8 mouse cellular contexts compared by ENCODE assay signal in the genomic region with DNA sequence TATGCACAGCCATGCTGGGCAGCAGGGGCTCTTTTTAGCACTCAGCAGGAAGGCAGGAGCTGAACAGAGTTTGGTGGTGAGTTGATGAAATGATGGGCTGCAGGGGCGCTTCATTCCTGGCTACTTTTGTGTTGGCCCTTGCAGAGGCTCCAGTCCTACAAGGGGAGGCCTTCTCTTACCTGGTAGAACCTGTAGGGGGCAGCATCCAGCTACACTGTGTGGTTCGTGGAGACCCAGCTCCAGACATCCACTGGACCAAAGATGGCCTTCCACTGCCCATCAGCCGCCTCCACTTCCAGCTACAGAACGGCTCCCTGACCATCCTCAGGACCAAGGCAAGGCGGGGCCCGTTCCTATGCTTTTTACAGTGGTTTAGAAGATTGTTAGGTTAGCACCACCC. TPM values are rescaled to one million over a fixed set of nuclear protein-coding genes. Genes with fewer than 3 reads are reported as not detected.
DNase-seq lines count a peak whose midpoint lies in the region; ATAC-seq and TF ChIP-seq lines count a peak whose summit lies in the region.

No protein-coding gene starts in this region.

- WGBS in forebrain, postnatal 0 days: 36% methylated on average over 6 of the region's 6 CpGs
- 44% methylated on average over 6 of the region's 6 CpGs for WGBS in forebrain, embryonic 12.5 days
- WGBS in bone marrow, adult 2 months: 27% methylated on average over 6 of the region's 6 CpGs

- peak; percentile 48 for TF ChIP-seq CTCF in forebrain, postnatal 0 days (IDR thresholded peaks at IDR 0.05; ENCODE audit: low read depth)
- TF ChIP-seq CTCF in bone marrow, adult 2 months (IDR thresholded peaks at IDR 0.05; ENCODE audit: control insufficient read depth, insufficient read depth, low read length): peak; percentile 66

- H3K4me2 ChIP-seq in forebrain, postnatal 0 days (ENCODE audit: low read depth): no peak overlapping the region
- no peak overlapping the region for H3K4me2 ChIP-seq in forebrain, embryonic 12.5 days

- H3K27ac ChIP-seq in forebrain, postnatal 0 days (ENCODE audit: low read depth, low read length): no peak overlapping the region
- no peak overlapping the region for H3K27ac ChIP-seq in forebrain, embryonic 12.5 days
- H3K27ac ChIP-seq in bone marrow, adult 2 months (ENCODE audit: control insufficient read depth, insufficient read depth, low read depth, low read length, poor library complexity): no peak overlapping the region

- no peaks in the 10 kb centered on the region for H3K9me3 ChIP-seq in forebrain, postnatal 0 days (ENCODE audit: low read length)
- no peaks in the 10 kb centered on the region for H3K9me3 ChIP-seq in forebrain, embryonic 12.5 days

- DNase-seq in forebrain, postnatal 0 days: peak; percentile 24
- peak; percentile 40 for DNase-seq in right cerebral cortex, postnatal 14 days
- no peak for DNase-seq in right cerebral cortex, postnatal 25 days
- peak; percentile 34 to 67 for DNase-seq in lung, adult 18-20 months
- peak; percentile 70 for DNase-seq in splenic B cell, adult 2 months (ENCODE audit: low read depth, low spot score)

- no peak for ATAC-seq in forebrain, postnatal 0 days
- ATAC-seq in forebrain, embryonic 12.5 days (ENCODE audit: low FRiP score): no peak
- ATAC-seq in hematopoietic stem cell, adult 5-6 weeks (replicated peaks in 1 of 2; ENCODE audit: insufficient read depth in 1 of 2, low FRiP score in 2 of 2, low TSS enrichment in 1 of 2, low read depth in 1 of 2, poor library complexity in 2 of 2, severe bottlenecking in 2 of 2): peak; percentile 53 to 81; a peak in 3 of 4 replicates

- H3K4me3 ChIP-seq in forebrain, postnatal 0 days (ENCODE audit: low read depth, low read length): no peak overlapping the region
- no peak overlapping the region for H3K4me3 ChIP-seq in forebrain, embryonic 12.5 days (replicated peaks)
- no peak overlapping the region for H3K4me3 ChIP-seq in bone marrow, adult 2 months (replicated peaks; ENCODE audit: control insufficient read depth, low read depth, low read length)

- H3K27me3 ChIP-seq in forebrain, postnatal 0 days (ENCODE audit: insufficient read depth, low read length): no peaks in the 10 kb centered on the region
- peaks cover 6% of the 10 kb centered on the region; the same call in 1 of the 2 replicates for H3K27me3 ChIP-seq in forebrain, embryonic 12.5 days
- no peaks in the 10 kb centered on the region for H3K27me3 ChIP-seq in splenic B cell, adult 2 months (ENCODE audit: control insufficient read depth, insufficient read depth, low read length, poor library complexity, severe bottlenecking)

- no peaks in the 10 kb centered on the region for H3K36me3 ChIP-seq in forebrain, postnatal 0 days (ENCODE audit: insufficient read depth)
- H3K36me3 ChIP-seq in forebrain, embryonic 12.5 days (replicated peaks): no peaks in the 10 kb centered on the region
- no peaks in the 10 kb centered on the region for H3K36me3 ChIP-seq in splenic B cell, adult 2 months (ENCODE audit: control insufficient read depth, insufficient read depth, low read length, poor library complexity, severe bottlenecking)

- no peak for TF ChIP-seq POLR2A in bone marrow, adult 2 months (IDR thresholded peaks at IDR 0.05; ENCODE audit: borderline replicate concordance, control insufficient read depth, low read depth, low read length)

- no peak overlapping the region for H3K9ac ChIP-seq in forebrain, postnatal 0 days
- H3K9ac ChIP-seq in forebrain, embryonic 12.5 days: no peak overlapping the region

- no peaks in the 10 kb centered on the region for H3K4me1 ChIP-seq in forebrain, postnatal 0 days (ENCODE audit: insufficient read depth)
- no peaks in the 10 kb centered on the region for H3K4me1 ChIP-seq in forebrain, embryonic 12.5 days
- no peaks in the 10 kb centered on the region for H3K4me1 ChIP-seq in bone marrow, adult 2 months (ENCODE audit: control insufficient read depth, insufficient read depth, low read length)

RNA-seq across cellular contexts. Expression of a gene that starts 34.4 kb away (rescaled TPM):
- 16.2 and 18.0 TPM in 2 replicates for total RNA-seq in forebrain, postnatal 0 days (2014; rRNA removed)
- 11.8 and 17.9 TPM in 2 replicates for polyA plus RNA-seq in forebrain, postnatal 0 days (2015; fragmentation: Nextera tagmentation; extraction: Ambion mirVana)
- 4.0 and 4.9 TPM in 2 replicates for polyA plus RNA-seq in forebrain, embryonic 12.5 days (2016; fragmentation: Nextera tagmentation; extraction: Ambion mirVana)
- 8.9 and 43.7 TPM in 2 replicates for polyA plus RNA-seq in bone marrow, adult 2 months (2011; ENCODE audit: insufficient read depth, insufficient read length, low replicate concordance, missing spikeins)
- 47.6 and 63.3 TPM in 2 replicates for total RNA-seq in hematopoietic stem cell, adult 5-6 weeks (2017)

Comparison
In these comparisons a context has a peak if more than half of its experiments do, and no peak if none do; other contexts are left out.
1. ATAC-seq: peak in hematopoietic stem cell, adult 5-6 weeks (2 of 2); none in forebrain, postnatal 0 days (single experiment) and forebrain, embryonic 12.5 days (single experiment).